Mouse (Mus musculus) stomach, embryonic 14.5 days (tissue): ENCODE results near the gene Etnk1. TPM values are rescaled to one million over a fixed set of nuclear protein-coding genes. Genes with fewer than 3 reads are reported as not detected.
"Not testable (repeated sequence)": the region's sequence is repeated elsewhere in the genome, so short reads cannot be mapped to it uniquely, and the experiment has no call there.

Experiments
- ATAC-seq: fragments of 200-750 bp; cut with Nextera tagmentation; 2 replicates; pipeline ENCODE4 v1.8.0; 2017; ENCODE audit warnings: low read depth, moderate TSS enrichment; ENCODE audit not compliant: insufficient number of reproducible peaks, insufficient read depth, low FRiP score
- H3K27ac ChIP-seq: fragments of 300-500 bp; sonication (generic); 2 replicates; pipeline ENCODE4 v1.5.1; 2014; ENCODE audit warnings: mild to moderate bottlenecking, low read length, moderate library complexity, mixed read lengths
- H3K27me3 ChIP-seq: fragments of 300-500 bp; sonication (generic); 2 replicates; pipeline ENCODE4 v1.6.1; 2014; ENCODE audit warnings: low read length, control low read depth, mixed read lengths; ENCODE audit not compliant: control insufficient read depth, insufficient read depth
- H3K36me3 ChIP-seq: fragments of 300-500 bp; sonication (generic); 2 replicates; pipeline ENCODE4 v1.6.1; 2014; ENCODE audit warnings: mild to moderate bottlenecking, control low read depth, low read length, moderate library complexity, mixed read lengths; ENCODE audit not compliant: control insufficient read depth, insufficient read depth
- H3K4me1 ChIP-seq: fragments of 300-500 bp; sonication (generic); 2 replicates; pipeline ENCODE4 v1.6.1; 2014; ENCODE audit warnings: low read length, control low read depth, mixed read lengths; ENCODE audit not compliant: control insufficient read depth, insufficient read depth
- H3K4me2 ChIP-seq: fragments of 300-500 bp; sonication (generic); replicated peaks from 2 replicates; pipeline ENCODE4 v1.6.1; 2014; ENCODE audit warnings: low read depth, low read length, control low read depth
- H3K4me3 ChIP-seq: fragments of 300-500 bp; sonication (generic); 2 replicates; pipeline ENCODE4 v1.5.1; 2014; ENCODE audit warnings: low read depth, low read length, control low read depth
- H3K9ac ChIP-seq: fragments of 300-500 bp; sonication (generic); replicated peaks from 2 replicates; pipeline ENCODE4 v1.6.1; 2014; ENCODE audit warnings: low read depth, mild to moderate bottlenecking, control low read depth, low read length, moderate library complexity, mixed read lengths
- H3K9me3 ChIP-seq: fragments of 300-500 bp; sonication (generic); 2 replicates; pipeline ENCODE4 v1.6.1; 2016; ENCODE audit warnings: low read depth, low read length, control low read depth; ENCODE audit not compliant: control insufficient read depth
- WGBS: fragments of 180-500 bp; shearing (Covaris S2); extraction: QIAGEN DNeasy Blood & Tissue Kit; methylation state at CpG from one replicate; pipeline ENCODE4 v1.1.7; 2014; 5-methylcytosine and 5-hydroxymethylcytosine counted together
- polyA plus RNA-seq: library from polyadenylated mRNA; unstranded; fragments of >200 nt; fragmentation: Nextera tagmentation; extraction: Ambion mirVana; gene quantifications from 2 replicates; pipeline ENCODE4 v1.2.1, GENCODE M21; 2014

Gene Etnk1
- polyA plus RNA-seq, 1 experiment from 2014 or later = 24.2 TPM

GRCm38 (mm10) chr6:143143775-143144273, 23.2 kb upstream of the Etnk1 start:
- WGBS = 20% methylated on average over 19 of the region's 19 CpGs

GRCm38 (mm10) chr6:143144556-143144955, 22.5 kb upstream of the Etnk1 start:
- ATAC-seq = no peak; the same call in 1 of the 2 replicates
- Histone ChIP-seq H3K4me1 (no peaks in the 10 kb centered on the region), H3K27ac (no peak overlapping the region), H3K4me2 (no peak overlapping the region), H3K4me3 (no peak overlapping the region), H3K27me3 (no peaks in the 10 kb centered on the region), H3K9me3 (no peaks in the 10 kb centered on the region), H3K36me3 (no peaks in the 10 kb centered on the region), H3K9ac (no peak overlapping the region)
- 59% methylated on average over 2 of the region's 2 CpGs for WGBS

More at GRCm38 (mm10) chr6:143143775-143144273, 23.2 kb upstream of the Etnk1 start:
- H3K9me3 ChIP-seq = no peaks in the 10 kb centered on the region
- no peaks in the 10 kb centered on the region for H3K36me3 ChIP-seq
- H3K27me3 ChIP-seq = no peaks in the 10 kb centered on the region
- H3K4me3 ChIP-seq = peak overlapping the region; percentile 17; the same call in 1 of the 2 replicates
- H3K4me1 ChIP-seq = no peaks in the 10 kb centered on the region
- no peak for ATAC-seq
- H3K9ac ChIP-seq = 0 out of 2 replicates have a peak overlapping the region, but pooled peaks have one; percentile 14
- H3K4me2 ChIP-seq = peak overlapping the region; percentile 51
- H3K27ac ChIP-seq = no peak overlapping the region

- WGBS = 48% methylated on average over 7 of the region's 7 CpGs
- no peak overlapping the region for H3K27ac ChIP-seq
- ATAC-seq = 0 out of 2 replicates have a peak, but pooled peaks have one; percentile 21
These were observed 22.0 kb upstream of the Etnk1 start for GRCm38 (mm10) chr6:143145051-143145450.

GRCm38 (mm10) chr6:143146756-143147155, 20.3 kb upstream of the Etnk1 start:
- 54% methylated on average over 8 of the region's 8 CpGs for WGBS
- no peak for ATAC-seq
- no peak overlapping the region for H3K9ac ChIP-seq

More at GRCm38 (mm10) chr6:143145051-143145450, 22.0 kb upstream of the Etnk1 start:
- Histone ChIP-seq H3K4me2 (no peak overlapping the region), H3K27me3 (no peaks in the 10 kb centered on the region), H3K4me1 (no peaks in the 10 kb centered on the region), H3K4me3 (no peak overlapping the region), H3K9ac (no peak overlapping the region), H3K36me3 (no peaks in the 10 kb centered on the region), H3K9me3 (no peaks in the 10 kb centered on the region)

GRCm38 (mm10) chr6:143148868-143149267, 18.2 kb upstream of the Etnk1 start:
- Histone ChIP-seq H3K27ac (no peak overlapping the region), H3K36me3 (no peaks in the 10 kb centered on the region), H3K4me1 (no peaks in the 10 kb centered on the region), H3K9me3 (no peaks in the 10 kb centered on the region), H3K9ac (no peak overlapping the region), H3K4me3 (no peak overlapping the region), H3K4me2 (no peak overlapping the region), H3K27me3 (no peaks in the 10 kb centered on the region)
- ATAC-seq = no peak

More at GRCm38 (mm10) chr6:143146756-143147155, 20.3 kb upstream of the Etnk1 start:
- H3K27ac ChIP-seq = no peak overlapping the region
- H3K9me3 ChIP-seq = no peaks in the 10 kb centered on the region
- no peaks in the 10 kb centered on the region for H3K27me3 ChIP-seq
- no peak overlapping the region for H3K4me3 ChIP-seq
- H3K4me2 ChIP-seq = no peak overlapping the region
- no peaks in the 10 kb centered on the region for H3K36me3 ChIP-seq
- H3K4me1 ChIP-seq = no peaks in the 10 kb centered on the region

GRCm38 (mm10) chr6:143149766-143150291, 17.2 kb upstream of the Etnk1 start:
- no peaks in the 10 kb centered on the region for H3K27me3 ChIP-seq
- no peak overlapping the region for H3K27ac ChIP-seq
- H3K4me1 ChIP-seq = no peaks in the 10 kb centered on the region
- no peaks in the 10 kb centered on the region for H3K36me3 ChIP-seq
- H3K9me3 ChIP-seq = no peaks in the 10 kb centered on the region
- ATAC-seq = no peak
- WGBS = 51% methylated on average over 5 of the region's 5 CpGs
- H3K9ac ChIP-seq = no peak overlapping the region
- H3K4me3 ChIP-seq = no peak overlapping the region
- no peak overlapping the region for H3K4me2 ChIP-seq

GRCm38 (mm10) chr6:143151081-143151995, 15.7 kb upstream of the Etnk1 start:
- not testable (repeated sequence) for ATAC-seq, H3K4me3 ChIP-seq, H3K4me1 ChIP-seq, H3K36me3 ChIP-seq, H3K4me2 ChIP-seq, H3K9ac ChIP-seq, H3K27ac ChIP-seq, H3K9me3 ChIP-seq, H3K27me3 ChIP-seq
- 82% methylated on average over 10 of the region's 10 CpGs for WGBS

GRCm38 (mm10) chr6:143152321-143152827, 14.6 kb upstream of the Etnk1 start:
- Histone ChIP-seq H3K4me3 (no peak overlapping the region), H3K4me1 (no peaks in the 10 kb centered on the region), H3K36me3 (no peaks in the 10 kb centered on the region), H3K9ac (no peak overlapping the region), H3K4me2 (no peak overlapping the region), H3K9me3 (no peaks in the 10 kb centered on the region), H3K27me3 (no peaks in the 10 kb centered on the region), H3K27ac (no peak overlapping the region)
- 43% methylated on average over 9 of the region's 9 CpGs for WGBS
- ATAC-seq = no peak
